Mouse (Mus musculus) liver, adult 2 months (tissue): ENCODE results near the gene Nr1i3.
A peak's percentile ranks its signal among the peaks of the same experiment; 100 is the strongest.

Experiments used
- CTCF ChIP-seq: fragments of 200-500 bp; IDR thresholded peaks from 2 replicates; pipeline ENCODE4 v1.5.1; 2011; ENCODE audit warnings: low read depth, low read length, control low read depth
- POLR2A ChIP-seq: fragments of 200-500 bp; IDR thresholded peaks from 2 replicates; pipeline ENCODE4 v1.6.1; 2011; ENCODE audit warnings: low read length, control low read depth; ENCODE audit not compliant: insufficient read depth; ENCODE audit errors: extremely low read depth

- peak; percentile 35 for TF ChIP-seq CTCF
- TF ChIP-seq POLR2A, result no peak
These were observed 43.3 kb downstream of the Nr1i3 start for GRCm38 (mm10) chr1:171256937-171257548.
